Mouse (Mus musculus): ENCODE data around the gene Polg. TPM values are rescaled to one million over a fixed set of nuclear protein-coding genes. Genes with fewer than 3 reads are reported as not detected.

Gene Polg
- polyA plus RNA-seq, 1 experiment from 2014 or later: 11.0 TPM

DNA sequence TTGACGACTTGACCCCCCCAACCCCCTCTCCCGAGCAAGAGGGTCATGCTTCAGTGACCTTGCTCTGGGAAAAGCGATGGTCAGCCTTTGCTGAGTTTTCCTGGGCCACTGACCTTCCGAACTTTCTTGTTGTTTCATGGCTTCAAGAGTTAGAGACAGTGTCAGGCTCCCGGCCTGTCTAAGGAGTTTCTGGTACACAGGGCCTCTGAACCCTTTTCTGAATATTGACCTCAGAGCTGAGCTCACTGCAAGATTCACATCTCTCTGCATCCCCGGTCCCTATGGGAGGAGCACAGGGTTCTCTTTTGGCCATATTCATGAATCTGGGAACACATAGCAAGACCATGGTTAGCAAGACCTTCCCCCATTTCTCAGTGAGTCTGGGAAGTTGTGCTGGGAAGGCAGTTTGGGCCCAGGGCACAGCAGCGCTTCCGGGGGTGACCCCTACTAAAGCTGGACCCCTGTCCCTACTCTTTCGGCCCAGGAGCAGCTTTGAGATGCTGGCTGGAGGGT, 30.7 kb upstream of the Polg start:
- no peak overlapping the region for H3K4me3 ChIP-seq (ENCODE audit: inconsistent target)
- no peak overlapping the region for H3K27ac ChIP-seq
- H3K79me2 ChIP-seq (ENCODE audit: inconsistent target): no peaks in the 10 kb centered on the region
- WGBS (ENCODE audit: missing documents): 27% methylated on average over 9 of the region's 9 CpGs
- no peaks in the 10 kb centered on the region for H3K36me3 ChIP-seq (ENCODE audit: inconsistent target)

DNA sequence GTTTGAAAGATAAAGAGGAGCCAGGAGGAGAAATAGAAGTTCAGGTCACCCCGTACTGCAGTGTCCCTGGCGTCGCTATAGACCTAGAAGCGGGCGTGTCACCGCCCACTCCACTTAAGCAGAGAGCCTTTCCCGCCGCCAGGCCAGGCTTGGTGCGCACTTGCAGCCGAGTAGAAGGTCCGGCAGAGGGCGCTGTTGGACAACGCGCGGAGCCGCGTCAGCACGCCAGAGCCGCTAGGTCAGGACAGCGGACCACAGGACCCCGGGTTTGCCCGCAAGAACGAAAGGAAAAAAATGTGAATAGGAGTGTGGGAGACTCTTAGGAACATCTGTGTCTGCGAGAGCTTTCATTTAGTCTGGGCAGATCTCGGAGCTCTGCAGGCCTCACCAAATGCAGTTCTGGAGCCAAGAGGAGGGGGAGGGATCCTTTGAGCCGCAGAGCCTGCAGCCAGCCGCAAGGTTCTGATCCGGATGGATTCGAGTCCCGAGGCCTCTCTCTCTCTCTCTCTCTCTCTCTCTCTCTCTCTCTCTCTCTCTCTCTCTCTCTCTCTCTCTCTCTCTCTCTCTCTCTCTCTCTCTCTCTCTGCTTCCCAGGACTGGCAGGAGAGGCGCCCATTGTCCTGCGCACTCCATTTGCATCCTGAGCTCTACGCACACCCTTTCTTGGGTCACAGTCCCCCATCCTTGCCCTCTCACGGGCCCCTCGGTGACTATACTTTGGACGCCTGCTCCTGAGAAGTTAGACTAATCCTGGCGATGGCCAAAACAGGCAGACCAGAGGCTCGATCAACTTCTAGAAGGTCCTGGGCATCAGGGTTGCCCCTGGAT, 30.0 kb upstream of the Polg start:
- Histone ChIP-seq H3K36me3 (ENCODE audit: inconsistent target) (no peaks in the 10 kb centered on the region), H3K4me3 (ENCODE audit: inconsistent target) (no peak overlapping the region), H3K79me2 (ENCODE audit: inconsistent target) (no peaks in the 10 kb centered on the region), H3K27ac (no peak overlapping the region)
- 6% methylated on average over 33 of the region's 38 CpGs for WGBS (ENCODE audit: missing documents)

GRCm38 (mm10) chr7:79493915-79494314, 27.8 kb upstream of the Polg start:
- 14% methylated on average over 8 of the region's 8 CpGs for WGBS (ENCODE audit: missing documents)
- H3K27ac ChIP-seq: no peak overlapping the region
- H3K79me2 ChIP-seq (ENCODE audit: inconsistent target): no peaks in the 10 kb centered on the region
- no peak overlapping the region for H3K4me3 ChIP-seq (ENCODE audit: inconsistent target)
- no peaks in the 10 kb centered on the region for H3K36me3 ChIP-seq (ENCODE audit: inconsistent target)

DNA sequence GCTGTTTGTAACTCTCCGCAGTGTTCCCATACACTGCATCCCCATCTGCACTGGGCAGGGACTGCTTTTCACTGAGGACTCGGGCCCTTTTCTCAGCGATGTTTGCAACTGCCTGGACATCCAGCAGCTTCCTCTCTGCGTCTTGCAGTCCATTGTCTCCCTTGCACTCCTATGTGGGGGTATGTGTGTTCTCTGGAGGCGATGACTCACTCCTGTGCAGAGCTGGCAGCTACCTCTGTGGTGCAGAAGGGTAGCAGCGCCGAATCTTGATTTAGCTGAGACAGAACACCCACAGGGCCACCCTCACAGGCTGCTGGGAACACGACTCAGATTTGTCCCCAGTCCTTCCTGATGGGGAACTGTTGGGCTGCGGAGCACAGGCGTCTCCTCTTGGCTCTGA, 20.4 kb upstream of the Polg start:
- H3K27ac ChIP-seq: no peak overlapping the region
- 37% methylated on average over 10 of the region's 10 CpGs for WGBS (ENCODE audit: missing documents)
- H3K36me3 ChIP-seq (ENCODE audit: inconsistent target): no peaks in the 10 kb centered on the region
- H3K79me2 ChIP-seq (ENCODE audit: inconsistent target): no peaks in the 10 kb centered on the region
- no peak overlapping the region for H3K4me3 ChIP-seq (ENCODE audit: inconsistent target)

GRCm38 (mm10) chr7:79474831-79475399, 8.8 kb upstream of the Polg start:
- Histone ChIP-seq H3K27ac (no peak overlapping the region), H3K4me3 (ENCODE audit: inconsistent target) (no peak overlapping the region), H3K79me2 (ENCODE audit: inconsistent target) (no peaks in the 10 kb centered on the region), H3K36me3 (ENCODE audit: inconsistent target) (no peaks in the 10 kb centered on the region)
- WGBS (ENCODE audit: missing documents): 8% methylated on average over 5 of the region's 5 CpGs

- no peak overlapping the region for H3K27ac ChIP-seq
- no peaks in the 10 kb centered on the region for H3K36me3 ChIP-seq (ENCODE audit: inconsistent target)
- H3K4me3 ChIP-seq (ENCODE audit: inconsistent target): no peak overlapping the region
- H3K79me2 ChIP-seq (ENCODE audit: inconsistent target): no peaks in the 10 kb centered on the region
- 93% methylated on average over 7 of the region's 9 CpGs for WGBS (ENCODE audit: missing documents)
Measured at GRCm38 (mm10) chr7:79473496-79474194, 7.5 kb upstream of the Polg start.

DNA sequence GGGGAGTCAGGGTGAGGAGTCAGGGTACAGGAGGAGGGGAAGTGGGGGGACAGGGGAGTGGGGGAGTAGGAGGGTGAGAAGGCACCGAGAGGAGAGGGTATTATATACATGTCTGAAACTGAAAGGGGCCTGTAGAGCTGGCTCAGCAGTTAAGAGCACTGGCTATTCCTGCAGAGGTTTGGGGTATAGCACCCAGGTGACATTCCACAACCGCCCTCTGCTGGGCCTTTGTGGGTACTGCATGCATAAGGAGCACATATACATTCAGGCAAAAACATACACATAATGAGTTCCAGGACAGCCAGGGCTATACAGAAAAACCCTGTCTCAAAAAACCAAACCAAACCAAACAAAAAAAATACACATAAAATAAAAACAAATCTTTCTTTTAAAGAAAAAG, 6.6 kb upstream of the Polg start:
- WGBS (ENCODE audit: missing documents): 85% methylated on average over 2 of the region's 2 CpGs
- Histone ChIP-seq H3K36me3 (ENCODE audit: inconsistent target) (no peaks in the 10 kb centered on the region), H3K79me2 (ENCODE audit: inconsistent target) (no peaks in the 10 kb centered on the region), H3K4me3 (ENCODE audit: inconsistent target) (no peak overlapping the region), H3K27ac (no peak overlapping the region)

DNA sequence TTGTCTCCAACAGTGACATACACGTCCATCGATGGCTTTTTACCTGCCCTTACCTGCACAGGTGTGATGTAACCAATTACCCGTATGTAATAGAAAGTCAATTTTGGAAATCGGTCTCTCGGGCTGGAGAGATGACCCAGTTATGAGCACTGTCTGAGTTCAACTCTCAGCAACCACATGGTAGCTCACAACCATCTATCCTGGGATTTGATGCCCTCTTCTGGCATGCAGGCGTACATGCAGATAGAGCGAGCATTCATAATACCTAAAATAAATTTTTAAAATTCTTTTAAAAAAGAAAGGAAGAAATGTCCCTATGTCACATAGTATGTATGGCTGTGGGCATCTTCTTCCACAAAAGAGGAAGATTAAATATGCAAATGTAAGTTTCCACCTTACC, 5.3 kb upstream of the Polg start:
- H3K79me2 ChIP-seq (ENCODE audit: inconsistent target): no peaks in the 10 kb centered on the region
- H3K4me3 ChIP-seq (ENCODE audit: inconsistent target): no peak overlapping the region
- H3K36me3 ChIP-seq (ENCODE audit: inconsistent target): no peaks in the 10 kb centered on the region
- H3K27ac ChIP-seq: no peak overlapping the region
- WGBS (ENCODE audit: missing documents): 75% methylated on average over 7 of the region's 7 CpGs

- 70% methylated on average over 3 of the region's 3 CpGs for WGBS (ENCODE audit: missing documents)
- no peaks in the 10 kb centered on the region for H3K36me3 ChIP-seq (ENCODE audit: inconsistent target)
- no peaks in the 10 kb centered on the region for H3K79me2 ChIP-seq (ENCODE audit: inconsistent target)
- no peak overlapping the region for H3K4me3 ChIP-seq (ENCODE audit: inconsistent target)
- no peak overlapping the region for H3K27ac ChIP-seq
Measured at GRCm38 (mm10) chr7:79470718-79471117, 4.6 kb upstream of the Polg start.

DNA sequence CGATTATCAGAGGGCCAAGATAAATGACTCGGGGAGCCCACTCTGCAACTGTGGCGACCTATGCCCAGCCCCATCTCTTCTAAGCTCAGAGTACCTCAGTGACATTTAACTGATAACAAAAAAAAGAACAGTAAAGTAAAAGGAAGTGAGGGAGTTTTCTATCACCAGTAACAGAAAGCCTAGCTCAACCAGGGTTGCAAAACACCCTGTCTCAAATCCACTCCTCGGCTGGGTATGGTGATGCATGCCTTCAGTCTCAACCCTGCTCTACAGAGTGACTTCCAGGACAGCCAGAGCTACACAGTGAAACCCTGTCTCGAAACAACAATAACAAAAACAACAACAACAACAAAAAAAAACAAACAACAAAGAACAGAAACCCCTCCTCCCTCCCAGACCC, 3.6 kb upstream of the Polg start:
- H3K36me3 ChIP-seq (ENCODE audit: inconsistent target): no peaks in the 10 kb centered on the region
- no peak overlapping the region for H3K4me3 ChIP-seq (ENCODE audit: inconsistent target)
- peaks cover 6% of the 10 kb centered on the region; the same call in 1 of the 2 replicates for H3K79me2 ChIP-seq (ENCODE audit: inconsistent target)
- 64% methylated on average over 5 of the region's 5 CpGs for WGBS (ENCODE audit: missing documents)
- no peak overlapping the region for H3K27ac ChIP-seq

GRCm38 (mm10) chr7:79468994-79469393, 2.8 kb upstream of the Polg start:
- Histone ChIP-seq H3K27ac (no peak overlapping the region), H3K79me2 (ENCODE audit: inconsistent target) (peaks cover 11% of the 10 kb centered on the region; the same call in 1 of the 2 replicates), H3K36me3 (ENCODE audit: inconsistent target) (no peaks in the 10 kb centered on the region), H3K4me3 (ENCODE audit: inconsistent target) (no peak overlapping the region)
- 83% methylated on average over 8 of the region's 8 CpGs for WGBS (ENCODE audit: missing documents)

GRCm38 (mm10) chr7:79467951-79468350, 1.8 kb upstream of the Polg start:
- no peaks in the 10 kb centered on the region; the same call in 1 of the 2 replicates for H3K36me3 ChIP-seq (ENCODE audit: inconsistent target)
- no peak overlapping the region for H3K27ac ChIP-seq
- peaks cover 21% of the 10 kb centered on the region; the same call in 1 of the 2 replicates for H3K79me2 ChIP-seq (ENCODE audit: inconsistent target)
- no peak overlapping the region for H3K4me3 ChIP-seq (ENCODE audit: inconsistent target)
- 28% methylated on average over 6 of the region's 6 CpGs for WGBS (ENCODE audit: missing documents)

DNA sequence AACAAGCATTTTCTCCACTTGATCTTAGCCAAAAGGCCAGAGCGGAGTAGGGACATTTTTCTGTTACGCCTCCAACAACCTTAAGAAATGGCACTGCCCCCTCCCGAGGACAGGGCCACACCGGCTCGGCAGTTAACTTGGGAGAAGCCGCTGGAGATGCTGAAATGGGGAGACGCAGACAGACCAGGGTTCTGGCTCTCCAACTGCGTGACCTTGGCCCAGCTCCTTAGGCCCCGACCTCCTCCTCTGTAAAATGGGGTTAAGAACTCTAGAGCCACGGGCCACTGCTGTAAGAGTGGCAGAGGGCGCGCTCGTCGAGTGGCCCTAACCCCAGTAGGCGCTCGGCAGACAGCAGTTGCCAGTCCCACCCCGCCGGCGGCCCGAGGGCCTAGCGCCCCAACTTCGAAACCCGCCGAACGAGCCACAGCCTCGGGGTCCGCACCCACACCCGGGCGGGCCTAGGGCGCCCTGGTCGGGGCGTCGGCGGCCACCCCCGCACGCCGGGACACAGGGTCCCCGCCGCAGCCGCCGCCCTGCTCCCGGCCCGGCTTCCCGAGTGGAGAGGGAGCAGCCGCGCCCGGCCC, 609 bp downstream of the Polg start:
- H3K4me3 ChIP-seq (ENCODE audit: inconsistent target): peak overlapping the region; percentile 63
- peak overlapping the region; percentile 12; the same call in 1 of the 2 replicates for H3K27ac ChIP-seq
- H3K36me3 ChIP-seq (ENCODE audit: inconsistent target): peaks cover 18% of the 10 kb centered on the region
- H3K79me2 ChIP-seq (ENCODE audit: inconsistent target): peaks cover 21% of the 10 kb centered on the region; the same call in 1 of the 2 replicates
- 5% methylated on average over 46 of the region's 47 CpGs for WGBS (ENCODE audit: missing documents)

GRCm38 (mm10) chr7:79464776-79465420, 1.3 kb downstream of the Polg start:
- peak overlapping the region; percentile 12; the same call in 1 of the 2 replicates for H3K27ac ChIP-seq
- peaks cover 21% of the 10 kb centered on the region; the same call in 1 of the 2 replicates for H3K79me2 ChIP-seq (ENCODE audit: inconsistent target)
- 88% methylated on average over 27 of the region's 47 CpGs for WGBS (ENCODE audit: missing documents)
- H3K36me3 ChIP-seq (ENCODE audit: inconsistent target): peaks cover 25% of the 10 kb centered on the region
- peak overlapping the region; percentile 63 for H3K4me3 ChIP-seq (ENCODE audit: inconsistent target)
